Comparison of ENCODE assay signal across 8 mouse cellular contexts in genomic region chr8:123412560-123413170, GRCm38 (mm10). TPM values are rescaled to one million over a fixed set of nuclear protein-coding genes. Genes with fewer than 3 reads are reported as not detected.
A peak's percentile ranks its signal among the peaks of the same experiment; 100 is the strongest.
DNase-seq lines count a peak whose midpoint lies in the region; ATAC-seq lines count a peak whose summit lies in the region.

No protein-coding gene starts in this region.

- H3K9me3 ChIP-seq in hindbrain, embryonic 15.5 days = no peaks in the 10 kb centered on the region

- peak overlapping the region; percentile 53 for H3K4me3 ChIP-seq in hindbrain, embryonic 15.5 days

- no peak for ATAC-seq in hindbrain, embryonic 15.5 days (ENCODE audit: low FRiP score, low read depth)
- peak; percentile 52 for ATAC-seq in megakaryocyte, adult 5-6 weeks (ENCODE audit: poor library complexity, severe bottlenecking)

- peak; percentile 73 for DNase-seq in thymus, postnatal 0 days (ENCODE audit: low spot score)
- no peak for DNase-seq in thymus, postnatal 10 days (ENCODE audit: low spot score in 2 of 2)
- DNase-seq in embryo, embryonic 11.5 days (ENCODE audit: low read depth, low spot score) = peak; percentile 46
- DNase-seq in right cerebral cortex, postnatal 4 days = peak; percentile 61
- no peak for DNase-seq in kidney, postnatal 14 days
- no peak for DNase-seq in urinary bladder, postnatal 4 days (ENCODE audit: low spot score in 2 of 2)

- H3K27ac ChIP-seq in hindbrain, embryonic 15.5 days (replicated peaks) = peak overlapping the region; percentile 93

- peak overlapping the region; percentile 88 for H3K4me2 ChIP-seq in hindbrain, embryonic 15.5 days

- under 1% methylated on average over 12 of the region's 12 CpGs for WGBS in hindbrain, embryonic 15.5 days

- peak overlapping the region; percentile 78 for H3K9ac ChIP-seq in hindbrain, embryonic 15.5 days

- H3K27me3 ChIP-seq in hindbrain, embryonic 15.5 days = no peaks in the 10 kb centered on the region

- H3K36me3 ChIP-seq in hindbrain, embryonic 15.5 days = peaks cover under 1% of the 10 kb centered on the region

- H3K4me1 ChIP-seq in hindbrain, embryonic 15.5 days (replicated peaks) = peaks cover 41% of the 10 kb centered on the region

RNA-seq across cellular contexts. Expression of gene Tubb3, which starts 1.4 kb away (rescaled TPM):
- 11.9 and 16.3 TPM in 2 replicates for polyA plus RNA-seq in thymus, postnatal 0 days (2015; fragmentation: Nextera tagmentation; extraction: Ambion mirVana)
- 1,757 and 1,788 TPM in 2 replicates for polyA plus RNA-seq in hindbrain, embryonic 15.5 days (2015; fragmentation: Nextera tagmentation; extraction: Ambion mirVana)
- total RNA-seq in megakaryocyte, adult 5-6 weeks (2015) = 0.89 and 1.0 TPM in 2 replicates
- 0.37 and 1.2 TPM in 2 replicates for total RNA-seq in megakaryocyte, adult 5-6 weeks (2017)

RNA-seq across cellular contexts. Expression of gene Mc1r, which starts 5.8 kb away (rescaled TPM):
- 0.28 and 0.56 TPM in 2 replicates for polyA plus RNA-seq in thymus, postnatal 0 days (2015; fragmentation: Nextera tagmentation; extraction: Ambion mirVana)
- polyA plus RNA-seq in hindbrain, embryonic 15.5 days (2015; fragmentation: Nextera tagmentation; extraction: Ambion mirVana) = 0.06 and 0.16 TPM in 2 replicates
- not detected in 2 replicates for total RNA-seq in megakaryocyte, adult 5-6 weeks (2015)
- not detected in 2 replicates for total RNA-seq in megakaryocyte, adult 5-6 weeks (2017)

RNA-seq across cellular contexts. Expression of gene Def8, which starts 10.7 kb away (rescaled TPM):
- 21.3 and 24.0 TPM in 2 replicates for polyA plus RNA-seq in thymus, postnatal 0 days (2015; fragmentation: Nextera tagmentation; extraction: Ambion mirVana)
- polyA plus RNA-seq in hindbrain, embryonic 15.5 days (2015; fragmentation: Nextera tagmentation; extraction: Ambion mirVana) = 48.6 and 51.6 TPM in 2 replicates
- total RNA-seq in megakaryocyte, adult 5-6 weeks (2015) = 15.2 and 19.6 TPM in 2 replicates
- 24.9 and 27.3 TPM in 2 replicates for total RNA-seq in megakaryocyte, adult 5-6 weeks (2017)

RNA-seq across cellular contexts. Expression of gene Tcf25, which starts 39.1 kb away (rescaled TPM):
- polyA plus RNA-seq in thymus, postnatal 0 days (2015; fragmentation: Nextera tagmentation; extraction: Ambion mirVana) = 155 and 165 TPM in 2 replicates
- polyA plus RNA-seq in hindbrain, embryonic 15.5 days (2015; fragmentation: Nextera tagmentation; extraction: Ambion mirVana) = 332 and 377 TPM in 2 replicates
- 68.3 and 86.8 TPM in 2 replicates for total RNA-seq in megakaryocyte, adult 5-6 weeks (2015)
- 187 and 329 TPM in 2 replicates for total RNA-seq in megakaryocyte, adult 5-6 weeks (2017)

Comparison
In these comparisons a context has a peak if more than half of its experiments do, and no peak if none do; other contexts are left out.
1. DNase-seq: peak in thymus, postnatal 0 days (single experiment), embryo, embryonic 11.5 days (single experiment) and right cerebral cortex, postnatal 4 days (single experiment); none in thymus, postnatal 10 days (0 of 2), kidney, postnatal 14 days (single experiment) and urinary bladder, postnatal 4 days (0 of 2).
2. RNA of gene Tubb3, which starts 1.4 kb away (polyA plus RNA-seq): 1,757 to 1,788 TPM in hindbrain, embryonic 15.5 days; 11.9 to 16.3 TPM in thymus, postnatal 0 days; every median in the first group is over 100 times any median in the second.